Mouse (Mus musculus): ENCODE measurements around the gene Hmga2. TPM values are rescaled to one million over a fixed set of nuclear protein-coding genes. Genes with fewer than 3 reads are reported as not detected.

Gene Hmga2
- polyA plus RNA-seq, 3 experiments from 2014 or later = 0.16 to 0.59 TPM; not detected in 1

DNA sequence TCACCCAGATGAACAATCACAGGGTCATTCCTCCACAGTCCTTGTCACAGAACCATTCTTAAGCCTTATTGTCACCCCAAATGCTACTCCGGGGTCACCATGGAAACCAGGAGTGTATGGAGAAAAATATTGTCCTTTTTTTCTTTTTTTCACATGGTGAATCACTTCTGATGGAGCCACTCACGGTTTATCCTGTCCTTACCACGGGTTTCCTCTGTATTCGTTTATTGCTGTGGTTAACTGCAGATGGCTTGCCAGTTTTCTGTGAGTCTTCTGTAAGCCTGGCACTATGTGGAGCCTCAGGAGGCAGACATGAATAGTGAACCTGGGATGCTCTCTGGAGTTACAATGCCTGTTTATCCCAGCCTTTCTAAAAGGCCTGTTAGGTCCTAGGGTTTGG is 53.4 kb downstream of the Hmga2 start:
- no peak for ATAC-seq

GRCm38 (mm10) chr10:120422050-120422449 is 54.2 kb downstream of the Hmga2 start:
- no peak for ATAC-seq

- no peak for ATAC-seq
Measured at GRCm38 (mm10) chr10:120420971-120421629, 55.2 kb downstream of the Hmga2 start.

DNA sequence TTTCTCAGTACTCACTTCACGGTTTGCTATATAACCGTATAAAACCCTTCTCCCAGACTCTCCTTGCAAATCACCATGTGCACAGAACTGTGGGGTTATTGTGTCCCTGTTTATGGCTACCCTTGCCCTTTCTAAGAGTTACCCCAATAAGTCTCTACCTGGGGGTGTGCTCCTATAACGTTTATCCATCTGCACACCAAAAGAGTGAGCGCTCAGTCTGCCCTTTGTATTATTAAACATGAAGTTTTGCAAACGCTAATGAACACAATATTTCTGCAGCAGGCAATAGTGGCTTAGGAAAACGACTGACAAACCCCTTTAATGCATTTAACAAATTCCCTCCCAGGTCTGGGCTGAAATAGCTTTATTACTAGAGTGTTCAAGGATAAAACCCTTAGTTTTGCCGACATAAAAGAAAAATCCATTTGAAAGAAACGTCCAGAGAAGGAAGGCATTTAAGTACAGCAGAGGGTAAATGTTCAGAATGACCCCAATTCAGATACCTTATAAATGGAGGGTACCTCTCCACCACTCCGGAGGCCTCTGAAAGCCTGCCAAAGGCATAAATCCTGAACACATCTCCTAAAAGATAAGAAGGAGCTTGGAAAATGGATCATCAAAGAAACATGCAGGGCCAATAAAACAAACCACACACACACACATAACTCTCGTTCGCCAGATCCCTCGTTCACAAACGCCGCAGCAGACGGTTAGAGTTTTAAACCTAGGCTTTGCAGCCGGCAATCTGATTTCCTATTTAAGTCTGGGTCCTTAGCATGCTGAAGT is 57.3 kb downstream of the Hmga2 start:
- ATAC-seq = no peak

DNA sequence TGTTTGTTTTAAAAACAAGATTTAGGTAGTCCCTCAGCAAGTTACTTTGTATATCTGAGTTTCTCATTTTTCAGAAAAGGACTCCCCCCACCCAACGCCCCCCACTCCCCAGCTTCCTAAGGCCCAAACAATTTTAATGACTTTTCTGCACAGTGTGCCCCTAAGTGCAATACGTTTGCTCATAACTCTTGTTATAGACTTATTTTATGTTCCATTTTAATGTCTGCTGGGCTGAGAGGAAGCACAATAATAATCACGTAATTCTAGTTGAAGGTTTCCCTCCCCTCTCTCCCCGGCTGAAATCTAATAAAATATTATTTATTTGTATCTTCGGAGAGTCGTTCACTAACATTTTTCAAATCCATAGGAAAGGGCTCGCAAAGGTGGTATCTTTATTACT is 58.1 kb downstream of the Hmga2 start:
- ATAC-seq = no peak

DNA sequence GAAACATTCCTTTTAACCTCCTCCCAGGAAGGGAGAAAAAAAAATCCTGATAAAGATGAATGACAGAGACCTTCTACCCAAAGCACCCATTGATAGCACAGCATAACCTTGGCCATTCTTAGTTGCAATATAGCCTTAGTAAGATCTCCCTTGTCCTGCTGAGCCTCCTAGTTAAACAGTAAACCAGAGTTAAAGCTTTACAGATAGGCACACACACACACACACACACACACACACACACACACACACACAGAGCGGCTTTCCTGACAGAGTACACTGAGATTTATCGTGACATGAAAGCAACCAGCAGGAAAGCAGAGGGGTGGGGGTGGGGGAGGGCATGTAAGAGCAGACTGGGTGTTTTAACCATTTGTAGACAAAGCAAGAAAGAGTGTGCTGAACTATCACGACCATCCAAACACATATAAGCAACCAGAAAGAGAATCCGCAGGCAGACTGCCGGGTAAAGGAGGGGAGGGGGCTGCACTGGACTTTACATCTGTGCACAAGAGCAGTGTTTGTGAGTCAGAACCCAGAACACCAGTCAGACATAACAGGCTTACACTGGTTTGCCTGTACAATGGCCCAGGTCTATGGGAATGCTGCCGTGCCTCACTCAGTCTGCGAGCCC is 58.7 kb downstream of the Hmga2 start:
- no peak for ATAC-seq

DNA sequence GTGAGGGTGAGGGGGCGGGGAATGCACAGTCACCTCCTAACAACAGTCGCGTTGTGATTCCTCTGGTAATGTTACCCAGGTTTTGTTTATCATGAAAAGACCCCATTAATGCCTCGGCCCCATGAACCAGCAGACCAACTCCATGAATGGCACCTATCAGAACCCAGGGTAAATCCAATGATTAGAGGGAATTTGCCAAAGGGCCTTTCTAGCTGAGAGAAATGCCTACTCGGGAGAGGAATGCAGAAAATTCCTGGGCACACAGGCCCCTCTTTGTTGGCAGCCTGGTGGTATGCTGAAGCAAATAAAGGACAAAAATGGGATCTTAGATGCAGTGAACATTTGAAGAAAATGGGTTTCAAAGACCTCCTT is 59.2 kb downstream of the Hmga2 start:
- ATAC-seq = no peak

- no peak for ATAC-seq
Measured at GRCm38 (mm10) chr10:120416628-120417027, 59.6 kb downstream of the Hmga2 start.

GRCm38 (mm10) chr10:120412215-120412614 is 64.1 kb downstream of the Hmga2 start:
- no peak for ATAC-seq

DNA sequence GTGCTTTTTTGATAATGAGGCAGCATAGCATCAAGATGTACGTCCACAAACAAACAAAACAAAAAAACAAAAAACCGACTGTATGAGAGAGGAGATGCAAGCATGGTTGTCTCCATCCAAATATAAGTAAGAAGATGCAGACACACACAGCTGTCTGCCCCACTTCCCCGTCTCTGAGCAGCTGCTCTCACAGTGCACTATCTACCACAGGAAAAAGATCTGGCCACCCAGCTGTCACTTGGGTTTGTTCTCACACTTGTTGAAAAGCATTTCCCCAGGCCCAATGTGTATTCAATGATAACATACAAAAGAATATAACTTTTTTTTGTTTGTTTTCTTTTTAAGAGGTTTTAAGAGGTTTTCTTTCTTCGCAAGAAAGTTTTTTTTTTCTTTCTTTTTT is 65.3 kb downstream of the Hmga2 start:
- no peak for ATAC-seq

- no peak for ATAC-seq
Measured at GRCm38 (mm10) chr10:120409131-120409530, 67.1 kb downstream of the Hmga2 start.

DNA sequence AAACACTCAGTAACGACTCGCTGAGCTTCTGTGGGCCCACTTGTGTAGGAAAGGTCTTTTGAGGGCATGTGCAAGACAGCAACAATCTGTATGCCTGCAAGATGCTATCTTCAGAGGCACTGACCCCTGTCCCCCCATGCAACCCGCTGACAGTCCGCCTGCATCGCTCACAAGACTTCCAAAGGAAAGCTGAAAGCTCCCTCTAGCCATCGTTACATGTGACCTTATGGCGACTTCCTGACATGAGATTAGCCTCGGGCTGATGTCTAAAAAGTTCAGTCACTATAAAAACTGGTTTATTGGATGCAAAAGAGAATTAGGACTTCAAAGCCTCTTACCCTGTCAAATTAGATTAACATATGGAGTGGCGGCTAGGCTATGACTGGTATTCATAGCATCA is 69.0 kb downstream of the Hmga2 start:
- no peak for ATAC-seq

- ATAC-seq = no peak
Measured at GRCm38 (mm10) chr10:120406038-120406437, 70.2 kb downstream of the Hmga2 start.

- no peak for ATAC-seq
Measured at GRCm38 (mm10) chr10:120405322-120405721, 70.9 kb downstream of the Hmga2 start.

DNA sequence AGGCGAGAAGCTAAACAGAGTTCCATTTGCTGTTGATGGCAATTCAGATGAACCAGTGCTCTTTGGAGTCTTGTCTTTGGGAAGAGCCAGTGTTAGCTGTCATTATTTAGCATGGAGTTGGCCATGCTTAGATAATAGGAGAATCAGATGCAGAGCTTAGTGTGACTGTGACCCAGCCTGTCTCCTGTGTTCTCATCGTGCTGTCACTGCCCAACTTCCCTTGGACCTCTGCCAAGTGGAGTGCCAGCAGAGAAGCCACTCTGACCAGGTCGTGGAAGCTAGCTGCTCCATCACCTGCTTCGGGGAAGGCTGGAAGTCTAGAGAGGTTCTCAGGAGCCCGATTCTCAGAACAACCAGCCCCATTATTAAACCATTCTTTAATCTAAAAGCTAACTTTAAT is 73.3 kb downstream of the Hmga2 start:
- no peak for ATAC-seq

DNA sequence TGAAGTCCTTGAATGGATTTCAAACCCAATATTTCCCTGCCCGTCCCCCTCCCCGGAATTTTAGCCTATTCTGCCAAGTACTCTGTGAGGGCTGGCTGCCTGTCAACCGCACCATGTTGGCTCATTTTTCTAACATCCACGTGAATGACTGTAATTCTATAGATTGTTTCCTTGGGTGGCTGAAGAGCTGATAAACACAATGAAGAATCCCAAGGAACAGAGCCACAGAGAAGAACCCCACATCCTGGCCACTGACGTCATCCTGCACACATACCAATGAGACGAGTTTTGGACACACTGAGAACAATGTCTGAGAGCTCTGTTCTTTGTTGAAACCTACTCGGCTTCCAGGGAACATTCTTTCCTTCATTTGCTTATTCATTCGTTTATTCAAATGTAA is 74.5 kb downstream of the Hmga2 start:
- ATAC-seq = no peak

- ATAC-seq = no peak
Measured at GRCm38 (mm10) chr10:120399846-120400510, 76.3 kb downstream of the Hmga2 start.

DNA sequence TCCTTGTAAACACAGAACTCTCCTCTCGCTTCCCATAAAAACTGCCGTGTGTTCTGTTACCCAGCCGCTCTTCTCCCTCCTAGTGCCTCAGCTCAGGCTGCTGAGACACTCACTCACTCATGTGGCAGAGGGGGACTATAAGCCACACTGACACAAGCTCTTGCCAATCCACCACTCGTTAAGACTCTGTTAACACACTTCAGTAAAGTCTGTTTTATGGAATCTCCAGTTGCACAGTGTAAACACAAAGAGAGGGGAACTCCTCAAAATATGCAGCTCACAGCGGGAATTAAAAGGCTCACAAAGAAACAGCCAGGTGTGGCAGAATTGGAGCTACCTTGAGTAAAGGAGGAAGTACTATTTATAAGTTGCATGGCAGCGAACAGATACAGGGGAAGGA is 77.5 kb downstream of the Hmga2 start:
- no peak for ATAC-seq

DNA sequence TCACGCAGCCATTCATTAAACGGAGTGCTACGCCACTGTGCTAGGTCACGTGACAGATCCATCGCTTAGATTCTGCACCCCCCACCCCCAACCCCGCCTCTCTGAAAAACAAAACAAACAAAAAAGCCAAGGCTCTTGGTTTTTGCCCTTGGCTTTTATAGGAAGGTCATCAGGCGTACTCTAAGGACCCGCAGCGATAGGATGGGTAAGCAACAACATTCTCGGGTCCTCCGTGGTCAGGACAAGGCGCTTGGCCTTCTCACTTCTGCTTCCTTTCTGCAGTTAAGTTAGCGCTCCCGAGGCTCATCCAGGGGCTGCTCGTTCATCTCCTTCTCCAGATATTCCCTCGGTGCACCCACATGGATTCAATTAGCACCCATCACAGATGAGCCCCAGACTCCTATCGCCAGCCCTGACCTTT is 79.0 kb downstream of the Hmga2 start:
- no peak for ATAC-seq

GRCm38 (mm10) chr10:120395550-120395949 is 80.7 kb downstream of the Hmga2 start:
- ATAC-seq = no peak

DNA sequence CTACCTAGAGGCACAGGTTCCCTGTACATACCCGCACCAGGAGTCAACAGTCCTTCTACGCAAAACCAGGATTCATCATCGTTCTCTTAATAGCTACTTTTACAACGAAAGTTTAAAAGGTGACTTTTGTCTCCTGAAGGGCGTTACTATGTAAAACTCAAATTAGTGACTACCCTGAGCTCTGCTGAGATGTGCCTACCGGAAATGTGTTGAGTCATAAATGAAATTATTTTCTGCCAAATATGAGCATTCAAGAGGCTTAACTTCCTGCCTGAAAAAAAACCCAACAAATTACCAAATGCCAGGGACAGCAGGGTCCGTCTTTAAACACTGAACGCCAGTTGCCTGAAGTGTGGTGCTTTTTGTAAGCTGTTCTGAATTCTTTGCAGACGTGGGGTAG is 81.5 kb downstream of the Hmga2 start:
- ATAC-seq = peak; percentile 65

DNA sequence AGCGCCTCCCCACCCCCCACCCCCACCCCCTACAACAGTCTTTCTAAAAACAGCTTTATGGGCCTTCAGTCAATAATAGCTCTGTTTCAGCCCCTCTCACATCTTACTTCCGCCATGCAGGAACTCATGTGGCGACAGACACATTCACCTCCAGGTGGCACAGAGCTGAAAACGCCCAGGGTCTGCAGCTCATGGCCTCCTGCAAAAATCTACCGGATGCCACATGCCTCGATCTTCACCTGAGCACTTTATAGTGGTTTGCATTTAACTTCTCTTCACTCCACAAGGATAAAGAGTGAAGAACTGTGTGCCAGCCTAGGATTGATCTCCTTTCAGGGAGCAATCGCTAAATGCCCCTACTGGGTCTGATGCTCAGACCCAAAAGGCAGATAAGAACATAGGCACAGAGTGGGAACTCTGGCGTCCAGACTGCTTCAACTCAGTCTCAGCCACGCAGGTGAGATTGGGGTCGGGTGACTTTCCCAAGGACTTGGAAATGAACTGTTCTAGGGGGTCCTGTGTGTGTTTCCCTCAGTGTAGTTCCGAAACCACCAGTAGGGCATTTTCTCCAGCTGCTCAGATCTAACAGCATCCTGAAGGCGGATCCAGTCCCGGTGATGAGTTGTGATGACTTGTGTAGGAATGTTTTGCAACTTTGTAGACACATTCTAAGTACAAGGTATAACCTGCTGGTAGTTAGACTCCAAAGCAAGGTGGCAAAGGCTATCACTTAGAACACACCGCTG is 84.1 kb downstream of the Hmga2 start:
- no peak for ATAC-seq

Data from inflammation-experienced regulatory T-cells, adult 6 months (primary cell).